Mouse (Mus musculus): Measurements from ENCODE around the gene Sbno1. TPM values are rescaled to one million over a fixed set of nuclear protein-coding genes. Genes with fewer than 3 reads are reported as not detected.
A peak's percentile ranks its signal among the peaks of the same experiment; 100 is the strongest.

Sbno1 gene
- total and polyA plus RNA-seq, 2 experiments from 2014 or later = 41.0 to 80.4 TPM

GRCm38 (mm10) chr5:124353011-124353725, 72.6 kb downstream of the Sbno1 start:
- H3K27me3 ChIP-seq (ENCODE audit: insufficient read depth, low read length) = no peaks in the 10 kb centered on the region
- peaks cover 11% of the 10 kb centered on the region; the same call in 1 of the 2 replicates for H3K36me3 ChIP-seq (ENCODE audit: insufficient read depth, low read length)
- under 1% methylated on average over 19 of the region's 32 CpGs for WGBS
- H3K4me1 ChIP-seq (ENCODE audit: insufficient read depth, low read length) = peaks cover 11% of the 10 kb centered on the region
- H3K9me3 ChIP-seq (ENCODE audit: low read length) = no peaks in the 10 kb centered on the region
- DNase-seq (ENCODE audit: low spot score) = peak; percentile 35
- no peak for ATAC-seq (ENCODE audit: low FRiP score)
- H3K4me2 ChIP-seq (ENCODE audit: low read depth, low read length, poor library complexity, severe bottlenecking) = peak overlapping the region; percentile 89
- H3K9ac ChIP-seq (replicated peaks; ENCODE audit: low read length, poor library complexity, severe bottlenecking) = peak overlapping the region; percentile 79
- H3K4me3 ChIP-seq (ENCODE audit: low read depth, low read length) = peak overlapping the region; percentile 86
- peak overlapping the region; percentile 94 for H3K27ac ChIP-seq (ENCODE audit: low read depth, low read length)
- TF ChIP-seq CTCF (IDR thresholded peaks at IDR 0.05) = no peak

GRCm38 (mm10) chr5:124352141-124352920, 73.5 kb downstream of the Sbno1 start:
- Histone ChIP-seq H3K27me3 (ENCODE audit: insufficient read depth, low read length) (no peaks in the 10 kb centered on the region), H3K4me2 (ENCODE audit: low read depth, low read length, poor library complexity, severe bottlenecking) (peak overlapping the region; percentile 89), H3K9ac (replicated peaks; ENCODE audit: low read length, poor library complexity, severe bottlenecking) (peak overlapping the region; percentile 79), H3K27ac (ENCODE audit: low read depth, low read length) (peak overlapping the region; percentile 94), H3K36me3 (ENCODE audit: insufficient read depth, low read length) (peaks cover 14% of the 10 kb centered on the region; the same call in 1 of the 2 replicates), H3K4me1 (ENCODE audit: insufficient read depth, low read length) (peaks cover 11% of the 10 kb centered on the region), H3K4me3 (ENCODE audit: low read depth, low read length) (peak overlapping the region; percentile 86), H3K9me3 (ENCODE audit: low read length) (no peaks in the 10 kb centered on the region)
- TF ChIP-seq CTCF (IDR thresholded peaks at IDR 0.05) = peak; percentile 44
- ATAC-seq (ENCODE audit: low FRiP score) (peak; percentile 89), DNase-seq (ENCODE audit: low spot score) (peak; percentile 95)
- WGBS = 0% methylated on average over 23 of the region's 30 CpGs

- Histone ChIP-seq H3K4me2 (ENCODE audit: low read depth, low read length, poor library complexity, severe bottlenecking) (peak overlapping the region; percentile 89), H3K36me3 (ENCODE audit: insufficient read depth, low read length) (peaks cover 15% of the 10 kb centered on the region; the same call in 1 of the 2 replicates), H3K27ac (ENCODE audit: low read depth, low read length) (peak overlapping the region; percentile 94), H3K4me1 (ENCODE audit: insufficient read depth, low read length) (peaks cover 11% of the 10 kb centered on the region), H3K9me3 (ENCODE audit: low read length) (no peaks in the 10 kb centered on the region), H3K4me3 (ENCODE audit: low read depth, low read length) (peak overlapping the region; percentile 86), H3K9ac (replicated peaks; ENCODE audit: low read length, poor library complexity, severe bottlenecking) (peak overlapping the region; percentile 79), H3K27me3 (ENCODE audit: insufficient read depth, low read length) (no peaks in the 10 kb centered on the region)
- DNase-seq (ENCODE audit: low spot score) (peak; percentile 14), ATAC-seq (ENCODE audit: low FRiP score) (no peak; the same call in 1 of the 2 replicates)
- no peak for TF ChIP-seq CTCF (IDR thresholded peaks at IDR 0.05)
- WGBS = 33% methylated on average over 3 of the region's 3 CpGs
Observed at GRCm38 (mm10) chr5:124351604-124352003, 74.2 kb downstream of the Sbno1 start.

- H3K9ac ChIP-seq (replicated peaks; ENCODE audit: low read length, poor library complexity, severe bottlenecking) = peak overlapping the region; percentile 79
- 11% methylated on average over 7 of the region's 7 CpGs for WGBS
- peak overlapping the region; percentile 86; the same call in 1 of the 2 replicates for H3K4me3 ChIP-seq (ENCODE audit: low read depth, low read length)
- DNase-seq (ENCODE audit: low spot score) (peak; percentile 96), ATAC-seq (ENCODE audit: low FRiP score) (peak; percentile 73)
- peak overlapping the region; percentile 89 for H3K4me2 ChIP-seq (ENCODE audit: low read depth, low read length, poor library complexity, severe bottlenecking)
- H3K9me3 ChIP-seq (ENCODE audit: low read length) = no peaks in the 10 kb centered on the region
- no peaks in the 10 kb centered on the region for H3K27me3 ChIP-seq (ENCODE audit: insufficient read depth, low read length)
- H3K36me3 ChIP-seq (ENCODE audit: insufficient read depth, low read length) = peaks cover 17% of the 10 kb centered on the region; the same call in 1 of the 2 replicates
- H3K27ac ChIP-seq (ENCODE audit: low read depth, low read length) = peak overlapping the region; percentile 94
- peaks cover 11% of the 10 kb centered on the region for H3K4me1 ChIP-seq (ENCODE audit: insufficient read depth, low read length)
- TF ChIP-seq CTCF (IDR thresholded peaks at IDR 0.05) = no peak
Observed at GRCm38 (mm10) chr5:124351111-124351560, 74.7 kb downstream of the Sbno1 start.

- no peaks in the 10 kb centered on the region for H3K9me3 ChIP-seq (ENCODE audit: low read length)
- H3K27ac ChIP-seq (ENCODE audit: low read depth, low read length) = peak overlapping the region; percentile 94
- H3K4me3 ChIP-seq (ENCODE audit: low read depth, low read length) = no peak overlapping the region
- H3K9ac ChIP-seq (replicated peaks; ENCODE audit: low read length, poor library complexity, severe bottlenecking) = no peak overlapping the region
- H3K27me3 ChIP-seq (ENCODE audit: insufficient read depth, low read length) = no peaks in the 10 kb centered on the region
- no peak for ATAC-seq (ENCODE audit: low FRiP score)
- no peak for TF ChIP-seq CTCF (IDR thresholded peaks at IDR 0.05)
- DNase-seq (ENCODE audit: low spot score) = peak; percentile 26
- 60% methylated on average over 2 of the region's 2 CpGs for WGBS
- H3K36me3 ChIP-seq (ENCODE audit: insufficient read depth, low read length) = peaks cover 17% of the 10 kb centered on the region; the same call in 1 of the 2 replicates
- H3K4me2 ChIP-seq (ENCODE audit: low read depth, low read length, poor library complexity, severe bottlenecking) = peak overlapping the region; percentile 89
- H3K4me1 ChIP-seq (ENCODE audit: insufficient read depth, low read length) = peaks cover 11% of the 10 kb centered on the region
Observed at GRCm38 (mm10) chr5:124350350-124350749, 75.5 kb downstream of the Sbno1 start.
